ENCODE assay signal across 18 mouse cellular contexts in the genomic region with DNA sequence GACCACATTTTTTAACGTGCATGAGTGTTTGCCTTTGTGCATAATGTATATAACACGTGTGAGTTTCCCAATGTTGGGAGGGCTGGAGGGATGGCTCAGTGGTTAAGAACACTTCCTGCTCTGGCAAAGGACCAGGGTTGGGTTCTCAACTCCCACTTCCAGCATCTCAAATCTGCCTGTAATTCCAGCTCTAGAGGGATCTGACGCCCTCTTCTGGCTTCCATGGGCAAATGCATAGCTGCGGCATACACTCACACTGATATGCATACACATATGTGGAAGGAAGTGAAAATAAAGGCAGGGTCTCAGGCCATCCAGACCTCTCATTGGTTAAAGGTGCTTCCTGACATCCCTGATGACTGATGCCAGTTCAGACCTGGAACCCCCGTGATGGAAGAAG. TPM values are rescaled to one million over a fixed set of nuclear protein-coding genes. Genes with fewer than 3 reads are reported as not detected.
DNase-seq lines count a peak whose midpoint lies in the region; ATAC-seq and TF ChIP-seq lines count a peak whose summit lies in the region.
"Had no signal": no experiment of that assay in that cellular context is flagged by ENCODE, and none has a peak within 500 bp of the region (broad histone marks: within the 10 kb centered on the region; RNA-seq: fewer than 3 reads in every experiment).

No protein-coding gene starts in this region.

- no peaks in the 10 kb centered on the region for H3K9me3 ChIP-seq in kidney, postnatal 0 days (replicated peaks; ENCODE audit: low read length)
- H3K9me3 ChIP-seq in kidney, embryonic 16.5 days (ENCODE audit: low read length): no peaks in the 10 kb centered on the region
- peaks cover 4% of the 10 kb centered on the region; the same call in 1 of the 2 replicates for H3K9me3 ChIP-seq in E14TG2a.4 (ENCODE audit: low read length)
- no peaks in the 10 kb centered on the region for H3K9me3 ChIP-seq in ES-Bruce4 (replicated peaks; ENCODE audit: control insufficient read depth, insufficient read depth, low read length, poor library complexity, severe bottlenecking)
- H3K9me3 ChIP-seq in stomach, postnatal 0 days (ENCODE audit: control insufficient read depth, low read length): no peaks in the 10 kb centered on the region
- H3K9me3 ChIP-seq: embryonic facial prominence, embryonic 12.5 days; heart, embryonic 13.5 days; hindbrain, embryonic 15.5 days had no signal

- 0 out of 2 replicates have a peak, but pooled peaks cover 9% of the 10 kb centered on the region for H3K36me3 ChIP-seq in kidney, postnatal 0 days (ENCODE audit: insufficient read depth, low read length)
- H3K36me3 ChIP-seq in kidney, embryonic 16.5 days (ENCODE audit: insufficient read depth, low read length): peaks cover 14% of the 10 kb centered on the region
- peaks cover 33% of the 10 kb centered on the region for H3K36me3 ChIP-seq in E14TG2a.4 (ENCODE audit: insufficient read depth, low read length)
- H3K36me3 ChIP-seq in ES-Bruce4 (ENCODE audit: control insufficient read depth, insufficient read depth, low read length, poor library complexity, severe bottlenecking): peaks cover 3% of the 10 kb centered on the region; the same call in 1 of the 2 replicates
- H3K36me3 ChIP-seq in stomach, postnatal 0 days (ENCODE audit: control insufficient read depth, insufficient read depth, low read length): no peaks in the 10 kb centered on the region
- H3K36me3 ChIP-seq: embryonic facial prominence, embryonic 12.5 days; hindbrain, embryonic 15.5 days had no signal

- no peak overlapping the region for H3K4me2 ChIP-seq in kidney, postnatal 0 days (ENCODE audit: low read length)
- no peak overlapping the region for H3K4me2 ChIP-seq in kidney, embryonic 16.5 days (replicated peaks; ENCODE audit: low read depth, low read length)
- no peak overlapping the region for H3K4me2 ChIP-seq in stomach, postnatal 0 days (replicated peaks; ENCODE audit: low read depth)
- H3K4me2 ChIP-seq: embryonic facial prominence, embryonic 12.5 days; heart, embryonic 13.5 days; hindbrain, embryonic 15.5 days had no signal

- H3K4me3 ChIP-seq in kidney, postnatal 0 days (replicated peaks; ENCODE audit: low read depth, low read length): no peak overlapping the region
- H3K4me3 ChIP-seq in kidney, embryonic 16.5 days (ENCODE audit: low read length): no peak overlapping the region
- no peak overlapping the region for H3K4me3 ChIP-seq in E14TG2a.4 (replicated peaks; ENCODE audit: low read length)
- no peak overlapping the region for H3K4me3 ChIP-seq in ES-Bruce4 (ENCODE audit: low read depth, low read length)
- H3K4me3 ChIP-seq in stomach, postnatal 0 days (ENCODE audit: low read depth, low read length): no peak overlapping the region
- H3K4me3 ChIP-seq: embryonic facial prominence, embryonic 12.5 days; heart, embryonic 13.5 days; hindbrain, embryonic 15.5 days had no signal

- H3K27ac ChIP-seq in kidney, postnatal 0 days: no peak overlapping the region
- H3K27ac ChIP-seq in kidney, embryonic 16.5 days (ENCODE audit: low read length): no peak overlapping the region
- no peak overlapping the region for H3K27ac ChIP-seq in ES-Bruce4 (ENCODE audit: insufficient read depth, low read length)
- no peak overlapping the region for H3K27ac ChIP-seq in stomach, postnatal 0 days (replicated peaks)
- H3K27ac ChIP-seq: embryonic facial prominence, embryonic 12.5 days; heart, embryonic 13.5 days; hindbrain, embryonic 15.5 days had no signal

- TF ChIP-seq POLR2A in ES-Bruce4 (IDR thresholded peaks at IDR 0.05; ENCODE audit: insufficient read depth, low read length): no peak

- no peak for DNase-seq in kidney, postnatal 0 days (ENCODE audit: low spot score)
- no peak for DNase-seq in stomach, postnatal 0 days (ENCODE audit: low spot score)
- no peak for DNase-seq in natural killer cell, adult 2 months (ENCODE audit: low spot score in 2 of 2)
- DNase-seq: adrenal gland, adult 8-10 months; adrenal gland, postnatal 36 days; cerebellum, adult 8-10 months; cerebellum, postnatal 25 days; gastrocnemius, postnatal 14 days; heart, adult 11 months; heart, postnatal 36 days had no signal

- ATAC-seq in kidney, postnatal 0 days (replicated peaks; ENCODE audit: low FRiP score, low read depth): no peak
- no peak for ATAC-seq in kidney, embryonic 16.5 days (ENCODE audit: low FRiP score, low TSS enrichment)
- no peak for ATAC-seq in stomach, postnatal 0 days (ENCODE audit: low FRiP score, low TSS enrichment)
- ATAC-seq: forebrain, embryonic 16.5 days; Patski had no signal

- TF ChIP-seq EP300 in ES-Bruce4 (IDR thresholded peaks at IDR 0.05; ENCODE audit: insufficient read depth, low read depth, low read length): no peak
- no peak for TF ChIP-seq EP300 in stomach, postnatal 0 days (optimal IDR thresholded peaks at IDR 0.05)

- 0 out of 2 replicates have a peak, but pooled peaks have one; percentile 15 for TF ChIP-seq CTCF in kidney, postnatal 0 days (IDR thresholded peaks at IDR 0.05; ENCODE audit: low read depth)
- TF ChIP-seq CTCF in E14TG2a.4 (conservative IDR thresholded peaks at IDR 0.05; ENCODE audit: low read length) (peak; percentile 43), ES-Bruce4 (IDR thresholded peaks at IDR 0.05; ENCODE audit: low read depth, low read length) (peak; percentile 20)
- peak; percentile 20; the same call in 1 of the 2 replicates for TF ChIP-seq CTCF in stomach, postnatal 0 days (IDR thresholded peaks at IDR 0.05; ENCODE audit: low read depth)

- no peak overlapping the region for H3K9ac ChIP-seq in kidney, postnatal 0 days (ENCODE audit: low read depth, low read length)
- H3K9ac ChIP-seq in kidney, embryonic 16.5 days (replicated peaks; ENCODE audit: low read length): no peak overlapping the region
- H3K9ac ChIP-seq in ES-Bruce4 (ENCODE audit: low read depth, poor library complexity, severe bottlenecking): no peak overlapping the region
- no peak overlapping the region for H3K9ac ChIP-seq in stomach, postnatal 0 days (ENCODE audit: low read length)
- H3K9ac ChIP-seq: embryonic facial prominence, embryonic 12.5 days; heart, embryonic 13.5 days; hindbrain, embryonic 15.5 days had no signal

- 76% methylated on average over 5 of the region's 5 CpGs for WGBS in kidney, postnatal 0 days
- 77% methylated on average over 5 of the region's 5 CpGs for WGBS in kidney, embryonic 16.5 days
- 79% methylated on average over 5 of the region's 5 CpGs for WGBS in stomach, postnatal 0 days

- H3K4me1 ChIP-seq in kidney, postnatal 0 days (replicated peaks; ENCODE audit: insufficient read depth, low read length): no peaks in the 10 kb centered on the region; the same call in 1 of the 2 replicates
- peaks cover 14% of the 10 kb centered on the region for H3K4me1 ChIP-seq in kidney, embryonic 16.5 days (ENCODE audit: insufficient read depth, low read length)
- H3K4me1 ChIP-seq in E14TG2a.4 (replicated peaks; ENCODE audit: low read depth, low read length) (peaks cover 52% of the 10 kb centered on the region), ES-Bruce4 (ENCODE audit: control insufficient read depth, insufficient read depth, low read length) (peaks cover 1% of the 10 kb centered on the region)
- peaks cover 3% of the 10 kb centered on the region for H3K4me1 ChIP-seq in stomach, postnatal 0 days (replicated peaks; ENCODE audit: control insufficient read depth, insufficient read depth)

- no peaks in the 10 kb centered on the region for H3K27me3 ChIP-seq in kidney, postnatal 0 days (ENCODE audit: insufficient read depth, low read length)
- no peaks in the 10 kb centered on the region for H3K27me3 ChIP-seq in kidney, embryonic 16.5 days (ENCODE audit: insufficient read depth, low read length)
- H3K27me3 ChIP-seq in E14TG2a.4 (ENCODE audit: insufficient read depth, low read length): no peaks in the 10 kb centered on the region
- H3K27me3 ChIP-seq in ES-Bruce4 (ENCODE audit: control insufficient read depth, insufficient read depth, low read length, poor library complexity, severe bottlenecking): no peaks in the 10 kb centered on the region
- no peaks in the 10 kb centered on the region for H3K27me3 ChIP-seq in stomach, postnatal 0 days (ENCODE audit: control insufficient read depth, insufficient read depth, low read length)
- H3K27me3 ChIP-seq: embryonic facial prominence, embryonic 12.5 days; heart, embryonic 13.5 days; hindbrain, embryonic 15.5 days; Patski had no signal

RNA-seq across cellular contexts. Expression of gene Clasrp, which starts 3.0 kb away (rescaled TPM):
- polyA plus RNA-seq in kidney, postnatal 0 days (2015; fragmentation: Nextera tagmentation; extraction: Ambion mirVana): 33.5 and 35.1 TPM in 2 replicates
- 52.6 and 55.8 TPM in 2 replicates for polyA plus RNA-seq in kidney, embryonic 16.5 days (2015; fragmentation: Nextera tagmentation; extraction: Ambion mirVana)
- 52.3 and 57.4 TPM in 2 replicates for polyA plus RNA-seq in ES-Bruce4 (2011; ENCODE audit: insufficient read depth, insufficient read length, low read depth, missing spikeins)
- polyA plus RNA-seq in stomach, postnatal 0 days (2015; fragmentation: Nextera tagmentation; extraction: Ambion mirVana): 19.0 and 21.5 TPM in 2 replicates

RNA-seq across cellular contexts. Expression of gene Relb, which starts 21.9 kb away (rescaled TPM):
- 9.3 and 10.6 TPM in 2 replicates for polyA plus RNA-seq in kidney, postnatal 0 days (2015; fragmentation: Nextera tagmentation; extraction: Ambion mirVana)
- 10.6 and 10.7 TPM in 2 replicates for polyA plus RNA-seq in kidney, embryonic 16.5 days (2015; fragmentation: Nextera tagmentation; extraction: Ambion mirVana)
- 11.7 and 11.9 TPM in 2 replicates for polyA plus RNA-seq in ES-Bruce4 (2011; ENCODE audit: insufficient read depth, insufficient read length, low read depth, missing spikeins)
- polyA plus RNA-seq in stomach, postnatal 0 days (2015; fragmentation: Nextera tagmentation; extraction: Ambion mirVana): 7.3 and 8.7 TPM in 2 replicates

RNA-seq across cellular contexts. Expression of gene Gemin7, which starts 29.9 kb away (rescaled TPM):
- 164 and 167 TPM in 2 replicates for polyA plus RNA-seq in kidney, postnatal 0 days (2015; fragmentation: Nextera tagmentation; extraction: Ambion mirVana)
- polyA plus RNA-seq in kidney, embryonic 16.5 days (2015; fragmentation: Nextera tagmentation; extraction: Ambion mirVana): 169 and 183 TPM in 2 replicates
- 25.2 and 30.5 TPM in 2 replicates for polyA plus RNA-seq in ES-Bruce4 (2011; ENCODE audit: insufficient read depth, insufficient read length, low read depth, missing spikeins)
- 108 and 114 TPM in 2 replicates for polyA plus RNA-seq in stomach, postnatal 0 days (2015; fragmentation: Nextera tagmentation; extraction: Ambion mirVana)

RNA-seq across cellular contexts. Expression of gene Zfp296, which starts 30.2 kb away (rescaled TPM):
- 0.17 and 0.34 TPM in 2 replicates for polyA plus RNA-seq in kidney, postnatal 0 days (2015; fragmentation: Nextera tagmentation; extraction: Ambion mirVana)
- polyA plus RNA-seq in kidney, embryonic 16.5 days (2015; fragmentation: Nextera tagmentation; extraction: Ambion mirVana): 0.46 and 0.71 TPM in 2 replicates
- polyA plus RNA-seq in ES-Bruce4 (2011; ENCODE audit: insufficient read depth, insufficient read length, low read depth, missing spikeins): 21.5 and 23.5 TPM in 2 replicates
- 3.7 and 5.0 TPM in 2 replicates for polyA plus RNA-seq in stomach, postnatal 0 days (2015; fragmentation: Nextera tagmentation; extraction: Ambion mirVana)
- polyA plus RNA-seq: forebrain, embryonic 16.5 days had no signal

RNA-seq across cellular contexts. Expression of gene Ppp1r37, which starts 44.4 kb away (rescaled TPM):
- polyA plus RNA-seq in kidney, postnatal 0 days (2015; fragmentation: Nextera tagmentation; extraction: Ambion mirVana): 15.3 and 17.1 TPM in 2 replicates
- polyA plus RNA-seq in kidney, embryonic 16.5 days (2015; fragmentation: Nextera tagmentation; extraction: Ambion mirVana): 21.9 and 23.9 TPM in 2 replicates
- 16.1 and 19.1 TPM in 2 replicates for polyA plus RNA-seq in ES-Bruce4 (2011; ENCODE audit: insufficient read depth, insufficient read length, low read depth, missing spikeins)
- polyA plus RNA-seq in stomach, postnatal 0 days (2015; fragmentation: Nextera tagmentation; extraction: Ambion mirVana): 16.5 and 21.2 TPM in 2 replicates
